Mouse (Mus musculus) thymus, postnatal 25 days (tissue): Measurements from ENCODE around the gene Susd2.
A peak's percentile ranks its signal among the peaks of the same experiment; 100 is the strongest.

Experiments
- DNase-seq: peaks from one replicate; pipeline ENCODE4 v3.0.0; 2022

Susd2 gene

DNA sequence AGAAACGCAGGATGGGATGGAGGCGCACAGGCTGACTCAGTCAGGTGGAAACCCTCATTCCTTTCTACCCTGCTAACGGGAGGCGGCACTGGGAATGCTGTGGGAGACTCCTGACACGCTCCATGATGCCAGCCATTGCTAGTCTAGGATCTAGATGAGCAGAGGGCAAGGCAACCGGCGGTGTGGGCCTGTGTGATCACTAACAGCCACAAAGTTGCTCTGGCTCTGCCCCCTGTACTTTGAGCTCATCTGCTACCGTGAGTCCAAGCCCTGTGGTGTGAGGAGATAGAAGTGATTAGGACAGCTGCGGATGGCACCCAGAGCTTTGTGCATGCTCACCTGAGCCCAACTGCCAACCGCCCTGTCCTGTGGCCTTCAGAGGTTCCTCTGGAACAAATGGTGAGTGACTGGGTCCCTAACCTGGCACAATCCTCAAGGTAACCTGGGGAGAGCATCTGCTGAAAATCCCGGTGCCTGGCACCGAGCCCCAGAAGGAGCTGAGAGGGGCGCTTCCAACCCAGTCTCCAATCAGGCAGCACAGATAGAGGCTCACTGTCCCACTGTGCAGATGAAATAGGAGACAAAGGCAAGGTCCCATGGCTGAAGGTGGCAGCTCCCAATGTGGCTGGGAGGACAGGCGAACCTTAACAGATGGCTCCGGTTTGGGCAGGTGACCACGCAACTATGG is 7.7 kb upstream of the Susd2 start:
- no peak for DNase-seq

DNA sequence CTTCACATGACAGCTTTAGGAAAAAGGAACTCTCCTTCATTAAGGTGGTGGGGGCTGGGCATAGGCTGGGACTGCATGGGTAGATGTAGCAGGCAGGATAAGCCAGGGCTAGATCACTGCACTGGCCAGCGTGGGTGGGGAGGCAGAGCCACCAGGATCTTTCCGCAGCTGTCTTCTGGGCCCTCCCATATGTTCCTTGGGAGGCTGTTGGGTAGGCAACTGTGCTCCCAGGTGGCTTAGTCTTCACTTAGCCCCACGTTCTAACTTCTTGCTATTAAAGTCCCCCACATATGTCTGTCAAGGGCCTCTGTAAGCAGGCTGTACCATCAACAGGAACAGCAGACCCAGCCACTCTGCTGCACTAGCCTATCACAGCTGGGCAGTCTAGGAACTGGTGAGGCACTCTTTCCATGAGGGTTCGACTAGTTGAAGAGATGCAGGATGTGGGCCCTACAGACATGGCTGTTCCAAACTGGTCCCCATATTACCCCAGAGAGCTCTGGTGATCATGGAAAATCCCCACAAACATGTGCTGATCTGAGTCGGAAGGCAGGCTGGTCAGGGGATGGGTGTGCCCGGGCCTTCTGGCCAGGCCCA is 6.6 kb upstream of the Susd2 start:
- no peak for DNase-seq

DNA sequence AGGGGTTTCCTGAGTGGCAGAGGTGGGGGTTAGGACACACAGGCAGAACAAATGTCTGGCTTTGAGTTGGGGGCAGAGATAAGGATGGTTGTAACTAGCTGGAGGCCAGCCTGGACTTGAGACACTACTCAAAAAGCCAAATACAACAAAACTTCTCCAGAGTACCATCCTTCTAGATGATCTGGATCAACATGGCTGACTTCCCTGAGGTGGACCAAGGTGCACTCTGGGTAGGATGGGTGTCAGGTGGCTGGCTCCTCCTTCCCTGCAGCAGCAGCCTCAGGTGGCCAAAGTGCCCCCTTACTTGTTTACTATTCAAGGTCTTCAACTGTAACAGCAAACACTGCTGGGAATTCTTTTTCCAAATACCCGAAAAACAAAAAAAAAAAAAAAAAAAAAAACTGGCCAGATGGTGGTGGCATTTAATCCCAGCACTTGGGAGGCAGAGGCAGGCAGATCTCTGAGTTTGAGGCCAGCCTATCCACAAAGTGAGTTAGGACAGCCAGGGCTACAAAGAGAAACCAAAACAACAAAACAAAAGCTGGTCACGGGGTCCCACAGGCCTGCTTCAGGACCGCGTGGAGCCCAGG is 5.7 kb upstream of the Susd2 start:
- DNase-seq = no peak

DNA sequence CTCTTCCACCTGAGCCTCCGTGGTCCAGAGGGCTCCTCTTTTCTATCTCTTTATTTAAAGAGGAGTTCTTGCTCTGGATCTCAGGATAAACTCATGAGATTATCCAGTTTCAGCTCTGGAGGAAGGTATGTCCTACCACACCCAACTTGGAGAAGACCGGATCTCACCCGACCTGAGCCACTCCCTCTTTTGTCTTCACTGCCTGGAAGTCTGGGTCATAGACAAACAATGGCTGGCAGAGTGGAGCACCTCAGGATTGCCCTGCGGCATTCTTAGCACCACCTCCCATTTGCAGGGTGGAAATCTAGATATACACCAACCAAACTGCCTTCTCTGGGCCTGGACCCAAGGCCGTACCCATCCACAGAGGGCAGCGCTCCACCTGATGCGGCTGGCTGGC is 5.2 kb upstream of the Susd2 start:
- DNase-seq = no peak

DNA sequence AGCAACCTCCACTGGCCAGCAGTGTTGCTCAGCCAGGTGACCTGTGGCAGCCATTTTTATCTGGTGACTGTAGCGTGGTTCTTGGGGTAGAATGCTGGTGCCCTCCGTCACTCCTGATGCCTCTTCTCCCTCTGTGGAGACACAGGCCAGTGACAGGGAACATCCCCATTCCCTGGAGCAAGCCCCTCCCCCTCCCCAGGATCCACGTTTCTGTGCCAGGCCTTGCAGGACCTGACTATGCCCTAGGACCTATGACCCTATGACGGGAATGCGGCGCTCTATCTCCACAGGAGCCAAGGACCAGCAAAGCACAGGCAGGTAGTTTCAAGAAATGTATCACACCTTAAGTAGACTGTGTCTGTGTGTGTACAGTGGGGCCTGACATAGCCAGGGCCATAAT is 4.3 kb upstream of the Susd2 start:
- no peak for DNase-seq

DNA sequence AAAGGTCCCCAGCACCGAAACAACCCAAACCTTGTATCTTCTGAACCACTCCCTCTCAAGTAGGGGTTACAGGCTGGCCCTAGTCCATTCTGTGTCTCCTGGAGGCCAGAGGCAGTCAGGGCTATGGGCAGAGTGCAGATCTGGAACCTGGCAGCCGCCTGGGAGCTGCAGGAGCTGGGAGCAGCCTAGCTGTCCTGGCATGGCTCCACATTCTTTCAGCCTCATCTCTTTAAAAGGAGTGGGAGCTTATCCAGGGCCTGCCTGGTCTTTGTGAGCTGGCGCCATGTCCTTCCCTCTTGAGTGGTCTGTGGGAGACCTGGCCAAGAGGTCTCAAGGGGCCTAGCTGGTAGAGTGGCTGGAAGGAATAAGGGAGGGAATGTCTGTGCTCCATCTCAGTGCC is 3.6 kb upstream of the Susd2 start:
- DNase-seq = no peak

DNA sequence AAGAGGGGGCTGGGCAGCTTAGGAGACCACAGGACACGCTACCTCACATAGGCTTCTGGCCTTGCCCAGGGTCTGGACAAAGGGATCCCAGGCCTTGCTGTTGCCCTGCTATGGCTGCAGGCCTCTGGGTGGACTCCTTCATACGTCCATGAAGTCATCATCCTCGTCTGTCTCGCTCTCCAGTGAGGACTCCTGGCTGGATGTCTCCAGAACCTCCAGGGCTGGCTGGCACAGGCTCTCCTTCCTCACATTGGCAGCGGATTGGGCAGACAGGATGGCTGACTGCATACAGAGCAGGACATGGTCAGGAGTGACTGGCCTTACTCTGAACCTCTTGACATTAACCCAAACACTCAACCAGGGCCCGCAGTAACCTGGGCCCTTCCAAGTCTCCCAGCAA is 2.6 kb upstream of the Susd2 start:
- no peak for DNase-seq

DNA sequence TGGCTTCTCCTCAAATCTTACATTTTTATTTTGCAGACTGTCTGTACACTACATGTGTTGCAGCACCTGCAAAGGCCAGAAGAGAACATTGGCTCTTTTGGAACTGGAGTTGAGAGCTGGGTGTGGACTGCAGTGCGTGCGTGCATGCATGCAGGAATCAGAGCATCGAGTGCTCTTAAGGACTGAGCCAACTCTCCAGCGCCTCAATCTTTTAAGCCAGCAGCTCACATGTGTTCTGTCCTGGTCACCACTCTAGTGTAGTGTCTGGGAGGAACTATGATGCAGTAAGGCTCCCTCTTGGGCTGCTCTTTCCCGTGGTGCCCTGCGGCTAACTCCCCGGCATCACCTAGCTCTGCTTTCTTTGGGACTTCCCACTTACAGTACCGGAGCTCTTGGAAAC is 1.8 kb upstream of the Susd2 start:
- no peak for DNase-seq

DNA sequence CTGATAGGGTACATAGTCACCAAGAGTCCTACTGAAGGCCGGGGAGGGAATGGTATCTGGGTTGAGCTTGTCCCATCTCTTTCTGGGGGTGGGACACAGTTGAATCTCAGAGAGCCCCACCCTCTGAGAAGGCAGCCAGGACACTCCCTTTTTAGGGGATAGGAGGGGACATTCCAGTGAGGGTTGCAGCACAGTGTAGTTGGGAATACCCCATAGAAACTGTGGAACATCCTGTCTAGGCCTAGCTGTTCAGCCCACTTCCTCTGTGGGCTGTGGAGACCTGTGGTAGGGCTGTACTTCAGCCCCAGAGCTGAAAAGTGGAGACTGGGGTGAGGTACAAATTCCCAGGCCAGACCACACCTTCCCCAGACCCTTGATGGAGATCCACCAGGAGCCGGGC is 917 bp downstream of the Susd2 start:
- no peak for DNase-seq

DNA sequence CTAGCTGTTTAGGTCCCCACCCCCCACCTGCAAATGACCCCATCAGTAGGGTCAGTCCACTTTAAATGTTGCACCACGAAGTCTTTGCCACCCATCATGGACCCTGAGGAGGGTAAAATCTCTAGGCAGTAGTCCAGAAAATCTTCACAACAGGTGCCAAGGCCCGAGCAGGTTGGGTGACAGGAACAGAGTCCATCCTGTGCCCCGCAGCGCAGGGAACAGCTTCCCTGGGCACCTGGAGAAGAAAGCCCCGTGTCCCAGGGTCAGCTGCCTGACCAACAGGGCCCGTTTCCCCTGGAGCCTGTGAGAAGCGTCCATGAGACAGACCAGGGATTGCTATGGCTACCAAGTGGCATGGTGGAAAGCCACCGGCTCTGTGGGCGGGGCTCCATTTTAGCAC is 1.4 kb downstream of the Susd2 start:
- no peak for DNase-seq

DNA sequence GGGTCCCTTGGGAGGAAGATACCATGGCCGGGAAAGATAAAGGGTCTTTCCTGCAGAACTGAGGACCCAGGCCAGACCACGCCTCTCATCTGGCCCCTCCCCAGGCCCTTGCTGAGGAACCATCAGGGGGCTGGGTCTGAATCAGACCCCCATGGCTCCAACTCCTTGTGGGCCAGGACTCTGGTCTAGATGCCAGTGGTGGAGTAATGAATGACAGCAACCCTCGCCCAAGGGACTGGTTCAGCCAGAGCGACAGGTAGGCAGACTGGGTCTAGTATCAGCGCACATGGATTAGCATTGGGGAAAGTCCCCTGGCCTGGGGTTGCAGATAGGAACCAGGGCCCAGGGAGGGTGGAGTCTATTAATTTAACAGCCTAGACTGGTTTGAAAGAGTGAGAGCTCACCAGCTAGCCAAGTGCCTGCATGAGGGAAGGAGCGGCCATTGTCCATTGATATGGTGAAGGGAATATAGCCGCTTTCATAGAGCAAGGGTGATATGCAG is 2.0 kb downstream of the Susd2 start:
- no peak for DNase-seq

DNA sequence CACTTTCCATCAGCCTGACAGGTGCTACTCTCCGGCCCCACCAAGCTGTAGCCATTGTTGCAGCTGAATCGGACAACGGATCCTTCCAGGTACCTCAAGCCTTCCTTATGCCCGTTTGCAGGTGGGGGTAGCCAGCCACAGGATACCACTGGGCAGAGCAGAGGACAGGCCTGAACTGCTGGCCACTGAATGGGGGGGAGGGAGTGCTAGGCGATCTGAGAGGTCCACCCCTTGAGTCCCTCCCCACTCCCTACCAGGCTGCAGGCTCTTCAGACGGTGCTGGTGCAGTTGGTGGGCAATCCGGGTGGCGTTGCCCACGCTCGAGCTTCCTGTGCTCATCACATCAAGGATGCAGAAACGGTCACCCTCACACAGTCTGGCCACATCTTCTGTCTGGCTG is 6.1 kb downstream of the Susd2 start:
- DNase-seq = no peak

DNA sequence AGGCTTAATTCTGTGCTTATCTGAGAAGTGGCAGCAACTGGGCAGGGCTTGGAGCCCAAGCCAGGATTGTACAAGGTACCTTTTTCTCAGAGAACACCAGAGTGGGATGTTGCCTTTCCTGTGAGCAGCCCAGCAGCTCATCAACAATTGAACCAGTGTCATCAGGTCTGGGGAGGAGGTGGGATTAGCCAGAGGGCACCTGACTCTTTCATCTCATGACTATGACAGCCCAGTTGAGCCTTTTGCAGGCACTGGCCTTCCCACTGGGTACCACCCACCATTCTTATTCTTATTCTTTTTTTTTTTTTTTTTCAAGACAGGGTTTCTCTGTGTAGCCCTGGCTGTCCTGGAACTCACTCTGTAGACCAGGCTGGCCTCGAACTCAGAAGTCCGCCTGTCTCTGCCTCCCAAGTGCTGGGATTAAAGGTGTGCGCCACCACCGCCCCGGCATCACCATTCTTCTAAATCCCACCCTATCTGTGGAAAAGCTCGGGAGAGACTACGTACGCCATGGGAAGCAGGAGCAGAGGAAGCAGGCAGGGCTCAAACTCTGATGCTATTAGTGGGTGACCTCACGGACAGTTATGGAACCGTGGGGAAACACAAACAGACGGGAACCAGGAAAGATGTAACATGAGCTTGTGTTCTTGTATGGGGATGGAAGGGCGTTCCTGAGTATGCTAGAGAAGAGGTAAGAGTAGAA is 7.6 kb downstream of the Susd2 start:
- DNase-seq = no peak

DNA sequence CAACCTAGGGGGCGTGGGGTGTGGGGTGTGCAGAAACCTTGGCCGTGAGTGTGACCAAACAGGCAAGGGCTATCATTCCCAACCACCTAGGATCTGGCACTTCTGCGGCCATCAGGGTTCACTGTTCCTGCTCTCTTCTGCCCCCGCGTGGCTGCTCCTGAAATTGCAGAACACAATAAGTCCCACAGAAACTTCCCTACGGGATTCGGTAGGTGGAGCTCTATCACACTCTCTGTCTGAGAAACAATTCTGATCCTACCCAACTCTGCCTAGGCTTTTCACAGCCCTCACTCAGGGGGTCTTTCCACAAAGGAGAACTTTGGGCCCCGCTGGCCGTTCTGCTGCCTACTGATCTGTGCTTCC is 8.1 kb downstream of the Susd2 start:
- DNase-seq = peak; percentile 86

DNA sequence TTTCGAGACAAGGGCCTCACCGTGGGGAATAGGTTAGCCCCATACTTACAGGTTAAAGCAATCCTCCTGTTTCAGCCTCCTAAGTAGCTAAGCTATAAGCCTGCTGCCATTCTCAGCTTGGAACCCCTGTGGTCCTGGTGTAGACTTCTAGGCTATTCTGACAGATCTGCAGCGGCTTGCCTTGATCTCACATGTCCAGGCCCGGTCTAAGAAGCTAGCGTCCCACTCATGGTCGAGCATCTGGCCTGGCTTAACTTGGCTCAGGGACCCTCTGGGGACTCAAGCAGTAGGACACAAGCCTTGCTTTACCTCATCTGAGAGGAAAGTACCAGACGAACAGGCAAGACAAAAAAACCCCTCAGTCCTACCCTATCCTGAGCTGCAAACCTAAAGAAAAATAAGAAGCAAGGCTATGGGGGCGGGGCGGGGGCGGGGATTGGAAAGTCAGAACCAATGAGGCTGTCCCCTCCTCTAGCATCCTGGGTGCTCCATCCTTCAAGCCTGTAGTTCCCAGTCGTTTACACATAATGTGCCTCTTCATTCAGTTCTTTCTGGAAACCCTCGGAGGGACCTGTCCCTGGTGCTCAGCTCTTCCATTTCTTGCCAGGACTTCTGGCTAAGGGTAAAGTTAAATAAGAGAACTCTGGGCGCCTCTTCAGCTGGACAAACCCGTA is 8.7 kb downstream of the Susd2 start:
- no peak for DNase-seq

DNA sequence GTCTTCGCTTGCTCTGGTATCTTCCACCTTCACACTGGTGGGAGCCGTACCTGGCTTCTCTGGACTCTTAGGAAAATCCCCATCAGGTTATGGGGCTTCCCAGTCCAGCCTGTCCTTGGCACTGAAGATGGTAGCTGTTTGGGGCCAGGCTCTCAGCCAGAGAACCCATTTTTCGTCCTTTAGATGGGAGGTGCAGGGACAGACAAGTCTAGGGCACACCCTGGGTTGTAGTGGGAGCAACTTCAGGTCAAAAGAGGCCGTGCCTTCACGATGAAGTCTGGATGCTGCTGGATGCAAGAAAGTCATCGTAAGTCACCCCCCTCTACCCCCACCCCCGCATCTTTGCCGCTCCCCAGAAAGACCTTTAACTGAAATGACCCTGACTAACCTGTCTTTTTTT is 9.2 kb downstream of the Susd2 start:
- DNase-seq = no peak

DNA sequence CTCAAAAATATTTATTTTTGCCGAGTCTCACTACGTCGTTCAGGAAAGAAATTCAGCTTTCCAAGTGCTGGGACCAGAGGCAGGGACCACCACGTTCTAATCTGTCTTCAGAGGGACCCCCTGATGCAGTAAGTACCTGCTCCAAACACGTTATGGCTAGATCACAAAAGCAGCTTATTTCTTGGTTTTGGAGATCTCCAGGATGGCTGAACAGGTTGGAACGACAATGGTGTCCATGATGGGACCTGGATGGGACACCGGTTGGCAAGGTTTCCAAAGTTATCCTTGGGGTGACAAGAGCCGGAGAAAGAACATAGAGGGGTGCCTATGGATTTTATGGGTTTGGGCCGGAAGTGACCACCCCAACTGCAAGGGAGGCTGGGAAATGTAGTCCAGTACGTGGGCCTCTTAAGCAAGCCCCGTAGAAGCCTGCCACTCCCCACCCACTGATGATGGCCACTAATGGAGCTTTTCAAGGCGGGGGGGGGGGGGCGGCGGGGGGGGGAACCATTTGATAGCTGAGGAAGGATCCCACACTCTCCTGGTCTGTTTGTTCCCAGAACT is 10.2 kb downstream of the Susd2 start:
- no peak for DNase-seq

DNA sequence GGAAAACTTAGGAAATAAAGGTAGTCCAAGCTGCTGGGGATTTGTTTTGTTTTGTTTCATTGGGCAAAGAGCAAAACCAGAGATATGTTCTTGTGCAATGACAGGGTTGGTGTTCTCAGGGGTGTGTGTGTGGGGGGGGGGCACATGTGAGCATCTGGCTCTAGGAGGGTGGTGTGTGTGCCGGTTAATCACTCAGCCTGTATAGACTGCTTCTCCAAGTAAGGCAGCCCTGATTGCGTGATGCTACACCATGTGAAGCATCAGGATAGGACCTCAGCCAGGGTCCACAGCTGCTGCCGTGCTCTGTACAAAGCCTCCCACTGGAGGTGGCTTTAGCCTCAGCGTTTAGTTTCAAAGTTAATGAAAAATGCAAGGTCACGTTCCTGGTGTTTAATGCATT is 10.8 kb downstream of the Susd2 start:
- DNase-seq = no peak

DNA sequence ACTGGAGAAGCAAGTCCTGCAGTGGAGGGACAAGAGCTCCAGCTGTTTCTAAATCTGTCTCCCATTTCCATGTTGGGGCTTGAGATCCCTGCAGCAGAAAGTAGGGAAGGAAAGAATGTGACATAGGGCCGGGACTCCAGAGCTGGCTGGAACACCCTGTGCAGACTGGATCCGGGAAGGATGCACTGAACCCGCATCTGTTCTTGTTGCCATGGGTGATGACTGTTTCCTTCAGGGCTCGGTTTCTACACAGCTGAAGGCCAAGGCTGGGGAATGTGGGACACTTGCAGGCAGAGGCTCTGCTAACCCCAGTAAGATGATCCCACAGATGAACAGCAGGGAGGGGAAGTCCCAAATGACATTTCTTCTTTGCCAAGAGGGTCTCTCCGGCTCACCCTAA is 11.2 kb downstream of the Susd2 start:
- DNase-seq = no peak

DNA sequence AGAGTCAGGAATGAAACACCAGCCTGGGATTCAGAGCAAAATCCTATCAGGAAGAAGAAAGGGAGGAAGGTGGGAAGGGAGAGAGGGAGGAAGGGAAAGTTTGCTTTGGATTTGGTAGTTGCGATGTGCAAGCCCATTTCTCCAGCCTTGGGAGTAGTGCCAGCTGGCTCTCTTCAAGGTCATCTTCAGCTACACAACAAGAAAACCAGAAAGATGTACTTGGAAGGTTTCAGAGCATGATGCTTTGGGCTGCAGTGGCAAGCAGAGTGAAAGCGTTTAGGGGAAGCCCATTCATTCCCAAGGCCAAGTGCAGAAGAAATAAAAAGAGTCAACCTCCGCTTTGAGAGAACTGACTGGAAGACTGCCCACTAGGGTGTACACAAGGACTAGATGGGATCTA is 16.3 kb downstream of the Susd2 start:
- no peak for DNase-seq

DNA sequence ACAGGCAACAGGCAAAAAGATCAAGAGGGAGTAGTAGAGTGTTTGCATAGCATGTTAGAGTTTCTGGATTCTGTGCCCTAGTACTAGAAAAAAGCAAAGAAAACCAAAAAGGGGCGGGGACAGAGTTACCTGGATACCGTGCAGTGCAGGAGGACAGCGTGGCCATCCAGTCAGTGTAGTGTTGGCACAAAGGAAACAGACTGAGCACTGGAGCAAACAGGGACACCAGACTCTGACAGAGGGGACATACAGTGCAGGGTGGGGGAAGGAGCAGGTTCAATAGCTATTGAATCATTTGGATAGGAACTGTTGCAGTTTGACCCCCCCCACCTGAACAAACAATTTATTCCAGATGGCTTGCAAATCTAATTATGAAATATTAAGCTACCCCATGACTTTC is 16.8 kb downstream of the Susd2 start:
- no peak for DNase-seq

DNA sequence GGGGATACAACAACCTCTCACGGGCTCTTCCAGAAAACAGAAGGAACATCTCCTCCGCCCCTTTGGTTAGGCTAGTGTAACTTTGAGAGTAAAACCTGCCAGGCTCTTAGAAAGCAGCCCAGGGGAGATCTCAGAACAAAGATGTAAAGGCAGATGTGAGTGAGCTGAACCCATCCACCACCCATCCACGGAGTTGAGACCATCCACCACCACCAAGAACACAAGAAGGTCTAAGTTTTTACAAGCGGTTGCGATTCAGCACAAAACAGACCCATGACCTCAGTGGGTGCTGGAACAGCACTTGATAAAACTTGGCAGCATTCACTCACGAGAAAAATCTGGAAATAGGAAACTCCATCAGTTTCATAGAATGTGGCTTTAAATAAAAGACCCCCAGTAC is 17.9 kb downstream of the Susd2 start:
- DNase-seq = no peak

DNA sequence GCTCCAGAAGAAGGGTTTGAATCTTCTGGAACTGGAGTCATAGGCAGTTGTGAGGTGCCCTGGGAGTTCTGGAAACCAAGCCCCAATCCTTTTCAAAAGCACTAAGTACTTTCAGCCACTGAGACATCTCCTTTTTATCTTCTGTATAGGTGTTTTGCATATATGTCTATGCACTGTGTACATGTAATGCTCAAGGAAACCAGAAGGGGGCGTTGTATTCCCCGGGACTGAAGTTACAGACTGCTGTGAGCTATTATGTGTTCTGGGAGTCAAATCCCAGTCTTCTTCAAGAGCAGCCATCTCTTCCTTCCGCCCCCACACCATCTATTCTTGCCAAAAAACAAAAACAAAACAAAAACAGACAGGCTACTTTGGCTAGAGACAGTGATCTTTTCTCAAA is 23.0 kb downstream of the Susd2 start:
- no peak for DNase-seq
